Mouse (Mus musculus) spleen, adult 2 months (tissue): ENCODE measurements at regions not wholly inside any gene's neighbourhood (a gene's known extent, or its start where the extent isn't known, plus 50 kb on each side); places are given as distances from the start of the nearest gene placed in this dataset.

Source experiments
- DNase-seq, 2 experiments: peaks; one replicate each; pipeline versions ENCODE4 v3.0.0 to v3.0.0-alpha.2; 2012 to 2021; ENCODE audit warnings: low spot score in 2 of 2, low read depth in 1 of 2
- H3K27ac ChIP-seq: fragments of 200-500 bp; 2 replicates; pipeline ENCODE4 v1.5.1; 2012; ENCODE audit warnings: low read length, inconsistent platforms; ENCODE audit not compliant: insufficient read depth
- H3K27me3 ChIP-seq: fragments of 200-500 bp; 2 replicates; pipeline ENCODE4 v1.6.1; 2012; ENCODE audit warnings: mild to moderate bottlenecking, moderate library complexity, low read length, inconsistent platforms; ENCODE audit not compliant: control insufficient read depth, insufficient read depth
- H3K36me3 ChIP-seq: fragments of 200-500 bp; 2 replicates; pipeline ENCODE4 v1.6.1; 2012; ENCODE audit warnings: mild to moderate bottlenecking, low read length, inconsistent platforms; ENCODE audit not compliant: control insufficient read depth, insufficient read depth
- H3K4me1 ChIP-seq: fragments of 200-500 bp; 2 replicates; pipeline ENCODE4 v1.6.1; 2011; ENCODE audit warnings: inconsistent platforms; ENCODE audit not compliant: control insufficient read depth, insufficient read depth, insufficient read length
- H3K4me3 ChIP-seq: fragments of 200-500 bp; 2 replicates; pipeline ENCODE4 v1.5.1; 2011; ENCODE audit warnings: mild to moderate bottlenecking, inconsistent platforms; ENCODE audit not compliant: insufficient read depth, insufficient read length; ENCODE audit errors: extremely low read depth
- CTCF ChIP-seq: fragments of 200-500 bp; IDR thresholded peaks from 2 replicates; pipeline ENCODE4 v1.5.1; 2011; ENCODE audit warnings: mild to moderate bottlenecking, inconsistent platforms; ENCODE audit not compliant: insufficient read depth, insufficient read length, insufficient replicate concordance; ENCODE audit errors: extremely low read depth
- POLR2A ChIP-seq: fragments of 200-500 bp; IDR thresholded peaks from 2 replicates; pipeline ENCODE4 v1.6.1; 2011; ENCODE audit warnings: low read depth, low read length, inconsistent platforms
- WGBS: fragments of 180-500 bp; shearing (Covaris S2); methylation state at CpG from one replicate; pipeline ENCODE4 v1.1.7; 2018; 5-methylcytosine and 5-hydroxymethylcytosine counted together

DNA sequence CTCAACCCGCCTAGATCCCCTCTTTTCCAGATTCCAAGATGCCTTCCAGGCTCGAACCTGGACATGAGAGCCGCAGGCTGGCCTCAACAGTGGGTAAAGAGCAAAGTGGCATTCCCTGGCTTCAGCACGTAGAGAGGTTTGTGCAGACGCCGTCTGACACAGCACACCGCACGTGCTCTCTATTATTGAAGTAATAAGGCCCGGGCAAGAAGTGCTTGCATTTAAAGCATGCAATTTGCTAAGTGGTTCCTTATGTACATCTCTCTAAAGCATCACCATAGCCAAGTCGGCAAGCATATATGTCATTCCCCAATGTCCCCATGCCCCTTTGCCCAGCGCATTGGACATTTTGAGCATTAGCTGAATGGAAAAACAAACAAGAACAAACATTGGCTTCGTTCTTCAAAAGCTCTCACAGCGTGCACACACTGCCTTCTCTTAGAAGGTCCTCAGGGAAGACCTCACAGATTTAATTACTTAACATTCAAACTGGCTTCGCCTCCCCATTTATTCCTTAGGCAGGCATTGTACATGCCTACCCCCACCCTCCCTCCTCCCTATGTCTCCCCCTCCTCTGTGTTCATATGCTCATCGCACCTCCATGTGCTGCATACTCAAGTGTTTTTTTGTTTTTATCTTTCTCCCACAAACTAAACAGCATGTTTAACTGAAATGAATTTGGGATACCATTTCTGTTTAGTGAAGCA lies 273.9 kb downstream of the Samd5 start:
- H3K27me3 ChIP-seq, result no peaks in the 10 kb centered on the region
- no peaks in the 10 kb centered on the region for H3K36me3 ChIP-seq
- H3K4me1 ChIP-seq, result no peaks in the 10 kb centered on the region
- TF ChIP-seq POLR2A (no peak), CTCF (no peak)
- no peak overlapping the region for H3K4me3 ChIP-seq
- WGBS, result 94% methylated on average over 15 of the region's 15 CpGs
- no peak for DNase-seq
- H3K27ac ChIP-seq, result no peak overlapping the region

DNA sequence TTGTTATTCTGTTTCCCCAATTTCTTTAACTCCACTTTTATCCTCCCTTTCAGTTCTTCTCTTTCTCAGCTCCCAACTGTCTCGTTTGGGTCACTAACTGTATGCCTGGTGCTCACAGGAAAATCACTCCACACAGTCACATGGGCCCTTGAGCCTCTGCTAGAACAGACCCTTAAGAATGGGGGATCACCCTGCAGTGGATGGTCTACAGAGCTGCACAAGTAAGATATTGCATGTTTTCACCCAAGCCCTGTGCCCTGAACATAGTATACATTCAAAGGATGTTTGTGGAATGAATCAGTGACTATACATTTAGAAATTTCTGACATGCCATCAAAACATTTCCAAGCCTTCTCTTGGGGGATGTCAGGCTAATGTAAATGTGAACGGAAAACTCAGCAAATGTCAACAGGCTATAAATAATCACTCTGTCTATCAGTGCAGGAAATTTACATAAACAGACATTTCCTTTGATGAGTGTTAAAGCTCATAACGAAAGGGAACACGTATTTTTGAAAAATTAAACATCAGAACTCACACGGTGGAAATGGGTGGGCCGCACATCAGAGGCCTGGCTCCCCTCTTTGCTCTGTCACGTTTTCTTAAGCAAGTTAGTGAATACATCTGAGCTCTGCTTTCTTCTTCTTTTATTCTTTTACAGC lies 297.4 kb downstream of the Samd5 start:
- Histone ChIP-seq H3K4me1 (no peaks in the 10 kb centered on the region), H3K27ac (no peak overlapping the region), H3K27me3 (no peaks in the 10 kb centered on the region), H3K4me3 (no peak overlapping the region), H3K36me3 (no peaks in the 10 kb centered on the region)
- WGBS, result 37% methylated on average over 7 of the region's 7 CpGs
- DNase-seq, result no peak
- TF ChIP-seq CTCF, result no peak
- TF ChIP-seq POLR2A, result no peak

DNA sequence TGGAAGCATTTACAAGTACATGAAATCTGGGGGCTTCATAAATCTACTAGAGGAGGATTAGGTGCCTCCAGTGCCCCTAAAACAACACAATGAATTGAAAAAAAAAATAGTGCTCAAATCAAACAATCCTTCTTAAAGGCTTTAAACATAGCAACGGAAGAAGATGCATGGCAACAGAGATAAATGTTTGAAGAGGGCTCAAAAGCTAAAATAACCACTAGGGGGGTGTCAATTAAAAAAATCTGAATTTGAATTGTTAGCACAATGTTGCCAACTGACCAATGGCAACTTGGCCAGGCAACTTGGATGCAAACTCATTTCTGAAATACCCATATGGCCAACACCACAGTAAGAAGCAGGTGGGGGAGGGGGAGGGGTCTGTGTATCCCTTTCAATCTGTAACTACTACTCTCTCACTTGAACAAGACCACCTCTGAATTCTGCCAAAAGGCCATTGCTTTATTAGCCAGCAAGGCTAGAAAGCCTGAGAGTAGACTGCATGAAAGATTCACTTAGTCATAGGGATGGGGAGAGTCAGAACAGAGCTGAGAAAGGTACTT lies 312.6 kb downstream of the Samd5 start:
- DNase-seq, result no peak
- Histone ChIP-seq H3K4me3 (no peak overlapping the region), H3K36me3 (no peaks in the 10 kb centered on the region), H3K27me3 (no peaks in the 10 kb centered on the region), H3K4me1 (no peaks in the 10 kb centered on the region), H3K27ac (no peak overlapping the region)
- 78% methylated on average over 1 of the region's 1 CpGs for WGBS
- TF ChIP-seq POLR2A, result no peak
- no peak for TF ChIP-seq CTCF

DNA sequence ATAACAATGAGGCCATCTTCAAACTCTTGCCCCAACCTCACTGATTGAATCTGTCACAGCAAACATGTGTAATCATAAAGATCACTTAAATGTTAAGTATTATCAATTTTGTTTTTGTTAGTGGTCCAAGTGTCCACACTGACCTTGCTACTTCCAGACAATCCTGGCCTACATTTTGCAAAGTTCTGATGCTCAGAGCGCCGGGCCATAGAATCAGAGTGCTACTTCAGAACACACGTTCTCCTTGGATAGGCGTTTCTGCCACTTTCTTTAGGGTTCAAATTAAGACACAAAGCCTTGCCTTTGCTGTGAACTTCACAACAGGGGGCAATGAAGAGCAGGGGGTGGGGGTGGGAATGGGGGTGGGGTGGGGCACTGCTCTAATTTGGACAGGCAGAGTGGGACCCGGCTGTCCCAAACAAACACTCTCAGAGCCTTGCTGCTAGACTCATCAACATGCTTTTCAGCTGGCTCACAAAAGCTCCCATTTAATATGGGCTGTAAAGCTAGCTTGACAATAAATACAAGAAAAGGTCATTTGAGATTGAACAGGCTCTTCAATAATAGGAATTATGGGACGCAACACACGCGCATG lies 336.7 kb downstream of the Samd5 start:
- H3K27me3 ChIP-seq, result no peaks in the 10 kb centered on the region
- no peak overlapping the region for H3K27ac ChIP-seq
- DNase-seq, result no peak
- no peaks in the 10 kb centered on the region for H3K36me3 ChIP-seq
- H3K4me3 ChIP-seq, result no peak overlapping the region
- H3K4me1 ChIP-seq, result no peaks in the 10 kb centered on the region
- TF ChIP-seq CTCF (no peak), POLR2A (no peak)
- 93% methylated on average over 8 of the region's 8 CpGs for WGBS

DNA sequence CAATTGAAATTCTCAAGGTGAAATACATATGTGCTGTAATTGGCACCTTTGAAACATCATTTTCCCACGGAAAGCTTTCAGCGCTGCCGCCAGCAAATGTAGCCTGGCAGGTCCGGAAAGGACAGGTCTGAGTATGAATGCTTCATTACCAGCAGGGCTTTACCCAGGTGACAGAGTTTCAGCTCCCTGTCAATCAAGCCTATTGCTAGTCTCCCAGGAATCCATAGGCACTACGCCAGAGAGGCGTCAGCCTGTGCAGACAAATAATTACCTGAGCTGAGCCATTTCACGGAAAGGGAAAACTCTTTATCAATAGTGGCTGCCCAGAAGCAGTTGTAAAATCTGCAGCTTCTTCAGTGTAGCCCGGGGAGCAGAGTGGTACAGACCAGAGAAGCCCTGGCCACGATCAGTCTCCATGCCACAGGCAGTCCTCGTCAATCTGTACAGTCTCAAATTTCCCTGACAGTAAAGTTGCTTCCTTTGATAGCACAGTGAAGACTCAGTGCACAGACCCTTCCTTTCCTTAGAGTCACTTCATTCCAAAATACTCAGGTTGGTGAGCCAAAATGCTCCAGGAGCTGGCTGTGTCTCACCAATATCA lies 340.7 kb downstream of the Samd5 start:
- WGBS, result 89% methylated on average over 10 of the region's 10 CpGs
- no peaks in the 10 kb centered on the region for H3K27me3 ChIP-seq

DNA sequence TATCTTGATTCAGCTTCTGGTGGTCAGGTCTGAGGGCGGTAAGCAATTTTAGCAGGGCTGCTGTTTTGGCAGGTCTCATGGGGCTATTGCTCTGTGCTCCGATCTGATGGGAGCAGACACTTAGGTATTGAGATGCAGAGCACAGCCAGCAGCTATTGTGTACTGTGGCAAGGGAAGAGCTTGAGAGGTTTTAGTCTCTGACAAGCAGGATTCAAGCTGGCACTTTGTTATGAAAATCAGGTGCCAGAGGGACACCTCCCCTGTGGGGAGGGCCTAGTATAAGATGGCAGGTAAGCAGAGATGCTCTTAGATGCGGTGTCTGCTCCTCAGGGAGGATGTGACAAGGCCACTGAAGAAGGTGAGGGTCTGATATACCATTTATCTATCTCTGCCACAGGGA lies 343.3 kb downstream of the Samd5 start:
- Histone ChIP-seq H3K36me3 (no peaks in the 10 kb centered on the region), H3K4me3 (no peak overlapping the region), H3K4me1 (no peaks in the 10 kb centered on the region), H3K27me3 (no peaks in the 10 kb centered on the region), H3K27ac (no peak overlapping the region)
- DNase-seq, result no peak
- 82% methylated on average over 3 of the region's 3 CpGs for WGBS
- TF ChIP-seq CTCF (no peak), POLR2A (no peak)

More for the DNA sequence above, 340.7 kb downstream of the Samd5 start:
- no peaks in the 10 kb centered on the region for H3K36me3 ChIP-seq
- no peak overlapping the region for H3K27ac ChIP-seq
- H3K4me1 ChIP-seq, result no peaks in the 10 kb centered on the region
- H3K4me3 ChIP-seq, result no peak overlapping the region
- TF ChIP-seq CTCF, result no peak
- no peak for TF ChIP-seq POLR2A
- DNase-seq, result no peak
